Mouse (Mus musculus): ENCODE measurements around the gene Plekha6. TPM values are rescaled to one million over a fixed set of nuclear protein-coding genes. Genes with fewer than 3 reads are reported as not detected.

Plekha6 gene
- polyA plus RNA-seq, 1 experiment from 2014 or later, result 8.8 TPM

GRCm38 (mm10) chr1:133187948-133188680, 24.1 kb downstream of the Plekha6 start:
- Histone ChIP-seq H3K27me3 (ENCODE audit: insufficient read depth, low read length) (0 out of 2 replicates have a peak, but pooled peaks cover 3% of the 10 kb centered on the region), H3K9me3 (replicated peaks; ENCODE audit: low read length) (no peaks in the 10 kb centered on the region), H3K4me3 (replicated peaks; ENCODE audit: low read depth, low read length) (no peak overlapping the region), H3K9ac (ENCODE audit: low read depth, low read length) (no peak overlapping the region), H3K4me1 (replicated peaks; ENCODE audit: insufficient read depth, low read length) (peaks cover 5% of the 10 kb centered on the region; the same call in 1 of the 2 replicates), H3K4me2 (ENCODE audit: low read length) (no peak overlapping the region), H3K27ac (no peak overlapping the region), H3K36me3 (ENCODE audit: insufficient read depth, low read length) (no peaks in the 10 kb centered on the region)
- ATAC-seq (replicated peaks; ENCODE audit: low FRiP score, low read depth) (no peak), DNase-seq (ENCODE audit: low spot score) (no peak)
- no peak for TF ChIP-seq CTCF (IDR thresholded peaks at IDR 0.05; ENCODE audit: low read depth)
- WGBS, result 41% methylated on average over 4 of the region's 4 CpGs

GRCm38 (mm10) chr1:133188719-133189118, 24.7 kb downstream of the Plekha6 start:
- H3K4me2 ChIP-seq (ENCODE audit: low read length), result no peak overlapping the region

GRCm38 (mm10) chr1:133189471-133189870, 25.5 kb downstream of the Plekha6 start:
- Histone ChIP-seq H3K4me2 (ENCODE audit: low read length) (no peak overlapping the region), H3K27me3 (ENCODE audit: insufficient read depth, low read length) (no peaks in the 10 kb centered on the region), H3K36me3 (ENCODE audit: insufficient read depth, low read length) (no peaks in the 10 kb centered on the region), H3K4me3 (replicated peaks; ENCODE audit: low read depth, low read length) (no peak overlapping the region), H3K4me1 (replicated peaks; ENCODE audit: insufficient read depth, low read length) (0 out of 2 replicates have a peak, but pooled peaks cover 3% of the 10 kb centered on the region), H3K9ac (ENCODE audit: low read depth, low read length) (no peak overlapping the region), H3K27ac (no peak overlapping the region), H3K9me3 (replicated peaks; ENCODE audit: low read length) (no peaks in the 10 kb centered on the region)
- ATAC-seq (replicated peaks; ENCODE audit: low FRiP score, low read depth) (no peak), DNase-seq (ENCODE audit: low spot score) (no peak)
- no peak for TF ChIP-seq CTCF (IDR thresholded peaks at IDR 0.05; ENCODE audit: low read depth)

More at GRCm38 (mm10) chr1:133188719-133189118, 24.7 kb downstream of the Plekha6 start:
- no peak for TF ChIP-seq CTCF (IDR thresholded peaks at IDR 0.05; ENCODE audit: low read depth)
- DNase-seq (ENCODE audit: low spot score) (no peak), ATAC-seq (replicated peaks; ENCODE audit: low FRiP score, low read depth) (no peak)
- Histone ChIP-seq H3K9me3 (replicated peaks; ENCODE audit: low read length) (no peaks in the 10 kb centered on the region), H3K4me1 (replicated peaks; ENCODE audit: insufficient read depth, low read length) (0 out of 2 replicates have a peak, but pooled peaks cover 3% of the 10 kb centered on the region), H3K27me3 (ENCODE audit: insufficient read depth, low read length) (no peaks in the 10 kb centered on the region), H3K9ac (ENCODE audit: low read depth, low read length) (no peak overlapping the region), H3K27ac (no peak overlapping the region), H3K4me3 (replicated peaks; ENCODE audit: low read depth, low read length) (no peak overlapping the region), H3K36me3 (ENCODE audit: insufficient read depth, low read length) (no peaks in the 10 kb centered on the region)
- 75% methylated on average over 8 of the region's 8 CpGs for WGBS

GRCm38 (mm10) chr1:133190550-133190949, 26.5 kb downstream of the Plekha6 start:
- Histone ChIP-seq H3K4me1 (replicated peaks; ENCODE audit: insufficient read depth, low read length) (0 out of 2 replicates have a peak, but pooled peaks cover 3% of the 10 kb centered on the region), H3K4me2 (ENCODE audit: low read length) (no peak overlapping the region), H3K9ac (ENCODE audit: low read depth, low read length) (no peak overlapping the region), H3K27me3 (ENCODE audit: insufficient read depth, low read length) (no peaks in the 10 kb centered on the region), H3K4me3 (replicated peaks; ENCODE audit: low read depth, low read length) (no peak overlapping the region), H3K27ac (no peak overlapping the region), H3K9me3 (replicated peaks; ENCODE audit: low read length) (no peaks in the 10 kb centered on the region), H3K36me3 (ENCODE audit: insufficient read depth, low read length) (no peaks in the 10 kb centered on the region)
- 77% methylated on average over 9 of the region's 9 CpGs for WGBS
- ATAC-seq (replicated peaks; ENCODE audit: low FRiP score, low read depth) (no peak), DNase-seq (ENCODE audit: low spot score) (no peak)
- TF ChIP-seq CTCF (IDR thresholded peaks at IDR 0.05; ENCODE audit: low read depth), result no peak

- Histone ChIP-seq H3K36me3 (ENCODE audit: insufficient read depth, low read length) (no peaks in the 10 kb centered on the region), H3K4me2 (ENCODE audit: low read length) (no peak overlapping the region), H3K27me3 (ENCODE audit: insufficient read depth, low read length) (no peaks in the 10 kb centered on the region), H3K4me1 (replicated peaks; ENCODE audit: insufficient read depth, low read length) (peaks cover 7% of the 10 kb centered on the region), H3K4me3 (replicated peaks; ENCODE audit: low read depth, low read length) (no peak overlapping the region), H3K9me3 (replicated peaks; ENCODE audit: low read length) (no peaks in the 10 kb centered on the region), H3K9ac (ENCODE audit: low read depth, low read length) (no peak overlapping the region), H3K27ac (no peak overlapping the region)
- WGBS, result 53% methylated on average over 6 of the region's 6 CpGs
- ATAC-seq (replicated peaks; ENCODE audit: low FRiP score, low read depth) (no peak), DNase-seq (ENCODE audit: low spot score) (no peak)
- TF ChIP-seq CTCF (IDR thresholded peaks at IDR 0.05; ENCODE audit: low read depth), result no peak
Measured at GRCm38 (mm10) chr1:133196181-133196580, 32.2 kb downstream of the Plekha6 start.

GRCm38 (mm10) chr1:133197266-133197665, 33.3 kb downstream of the Plekha6 start:
- Histone ChIP-seq H3K27me3 (ENCODE audit: insufficient read depth, low read length) (no peaks in the 10 kb centered on the region), H3K27ac (no peak overlapping the region), H3K9ac (ENCODE audit: low read depth, low read length) (no peak overlapping the region), H3K4me2 (ENCODE audit: low read length) (no peak overlapping the region), H3K36me3 (ENCODE audit: insufficient read depth, low read length) (no peaks in the 10 kb centered on the region), H3K9me3 (replicated peaks; ENCODE audit: low read length) (no peaks in the 10 kb centered on the region), H3K4me3 (replicated peaks; ENCODE audit: low read depth, low read length) (no peak overlapping the region), H3K4me1 (replicated peaks; ENCODE audit: insufficient read depth, low read length) (peaks cover 7% of the 10 kb centered on the region)
- 70% methylated on average over 6 of the region's 6 CpGs for WGBS
- TF ChIP-seq CTCF (IDR thresholded peaks at IDR 0.05; ENCODE audit: low read depth), result no peak
- ATAC-seq (replicated peaks; ENCODE audit: low FRiP score, low read depth), result no peak
- DNase-seq (ENCODE audit: low spot score), result no peak
